Mouse (Mus musculus): Measurements from ENCODE around the gene Cenpj. TPM values are rescaled to one million over a fixed set of nuclear protein-coding genes. Genes with fewer than 3 reads are reported as not detected.

Gene Cenpj
- 23.6 and 24.9 TPM in 2 replicates for polyA plus RNA-seq (2016; fragmentation: Nextera tagmentation; extraction: Ambion mirVana)

DNA sequence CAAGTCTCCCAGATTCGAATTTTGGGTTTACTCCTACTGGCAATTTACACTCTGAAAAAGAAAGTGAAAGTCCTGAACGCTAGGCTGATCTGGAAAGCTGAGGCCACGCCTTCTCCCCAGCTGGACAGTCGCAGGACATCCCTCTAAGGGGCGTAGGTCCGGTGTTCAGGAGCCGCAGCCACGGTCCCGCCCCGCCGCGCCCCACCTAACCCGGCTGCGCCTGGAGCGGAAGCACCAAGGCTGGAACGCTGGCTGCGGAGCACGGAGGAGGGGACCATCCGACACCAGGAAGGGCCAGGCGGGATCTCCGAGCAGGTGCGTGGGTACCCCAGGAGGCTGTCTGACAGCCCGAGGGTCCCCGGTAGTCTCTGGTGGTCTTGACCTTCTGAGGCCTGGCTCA, at the start of gene Cenpj, which contains the start of gene Parp4:
TSS of gene Cenpj (minus strand) at position 10 of the 400 bp plus-strand sequence.
TSS of gene Parp4 (plus strand) at position 204 of the 400 bp plus-strand sequence.
- DNase-seq (ENCODE audit: extremely low spot score, low spot score) = peak; percentile 48
- H3K4me3 ChIP-seq = peak within 1 kb of the TSS; percentile 63
- WGBS = 1% methylated on average over 24 of the region's 24 CpGs
- peak within 1 kb of the TSS; percentile 74 for H3K27ac ChIP-seq
- H3K4me1 ChIP-seq = peaks cover 26% of the 10 kb centered on the region
- H3K27me3 ChIP-seq (ENCODE audit: poor library complexity, severe bottlenecking) = peaks cover 6% of the 10 kb centered on the region; the same call in 1 of the 2 replicates
- H3K36me3 ChIP-seq (replicated peaks) = no peaks in the 10 kb centered on the region
- H3K9me3 ChIP-seq = no peaks in the 10 kb centered on the region

DNA sequence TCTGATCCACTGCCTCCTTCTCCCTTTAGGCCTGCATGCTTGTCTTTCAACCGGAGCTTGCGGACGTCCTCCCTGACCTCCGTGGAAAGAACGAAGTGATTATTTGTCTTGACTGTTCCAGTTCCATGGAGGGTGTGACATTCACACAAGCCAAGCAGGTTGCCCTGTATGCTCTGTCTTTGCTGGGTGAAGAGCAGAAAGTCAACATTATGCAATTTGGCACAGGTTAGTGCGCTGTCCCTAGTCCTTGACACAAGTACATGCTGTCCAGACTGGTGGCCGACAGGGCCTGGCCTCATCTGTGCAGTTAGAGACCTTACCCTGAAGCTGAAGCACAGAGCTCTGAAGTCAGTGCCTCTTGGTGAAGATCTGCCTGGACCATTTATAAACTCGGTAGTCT, 45.2 kb upstream of the Cenpj start:
- H3K4me3 ChIP-seq = no peak overlapping the region
- H3K27me3 ChIP-seq (ENCODE audit: poor library complexity, severe bottlenecking) = no peaks in the 10 kb centered on the region
- 92% methylated on average over 8 of the region's 8 CpGs for WGBS
- no peaks in the 10 kb centered on the region for H3K9me3 ChIP-seq
- no peak overlapping the region for H3K27ac ChIP-seq
- no peak for DNase-seq (ENCODE audit: extremely low spot score, low spot score)
- no peaks in the 10 kb centered on the region for H3K36me3 ChIP-seq (replicated peaks)
- no peaks in the 10 kb centered on the region for H3K4me1 ChIP-seq

DNA sequence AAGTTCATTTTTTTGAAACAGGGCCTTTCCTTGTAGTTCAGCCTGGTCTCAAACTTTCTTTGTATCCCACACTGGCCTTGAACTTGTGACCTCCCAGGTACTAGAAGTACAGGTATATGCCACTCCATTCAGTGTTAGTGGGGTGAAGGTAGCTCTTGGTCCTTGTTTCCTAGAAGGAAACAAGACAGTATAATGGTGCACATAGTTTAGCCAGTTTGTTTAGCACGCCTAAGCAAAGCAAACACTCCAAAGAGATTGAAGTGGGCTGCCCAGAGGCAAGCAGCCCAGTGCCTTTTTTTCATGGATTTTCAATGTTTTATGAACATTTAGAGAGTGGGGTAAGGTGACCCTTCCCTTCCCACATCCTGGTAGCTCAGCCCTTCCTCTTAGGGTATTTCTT, 42.2 kb upstream of the Cenpj start:
- Histone ChIP-seq H3K4me1 (no peaks in the 10 kb centered on the region), H3K27ac (no peak overlapping the region), H3K27me3 (ENCODE audit: poor library complexity, severe bottlenecking) (no peaks in the 10 kb centered on the region), H3K36me3 (replicated peaks) (no peaks in the 10 kb centered on the region), H3K9me3 (no peaks in the 10 kb centered on the region), H3K4me3 (no peak overlapping the region)
- WGBS = 92% methylated on average over 1 of the region's 1 CpGs
- no peak for DNase-seq (ENCODE audit: extremely low spot score, low spot score)

DNA sequence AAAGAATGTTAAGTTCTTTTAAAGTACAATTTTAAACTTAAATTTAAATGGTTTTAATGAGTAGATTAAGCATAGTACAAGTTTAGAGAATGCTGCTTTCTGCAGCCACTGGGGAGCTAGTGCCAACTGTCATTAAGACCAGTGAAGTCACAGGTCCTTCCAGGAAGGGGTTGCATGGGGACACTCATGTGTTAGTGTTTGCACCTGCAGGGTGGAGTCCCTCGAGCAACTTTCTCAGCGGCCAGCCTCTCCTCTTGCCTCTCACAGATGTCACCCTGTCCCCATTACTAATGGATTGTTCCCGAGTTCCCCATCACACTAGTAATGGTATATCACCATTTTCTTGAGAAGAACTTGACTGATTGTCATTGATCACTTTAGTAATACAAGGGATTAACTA, 38.0 kb upstream of the Cenpj start:
- H3K36me3 ChIP-seq (replicated peaks) = peaks cover 2% of the 10 kb centered on the region; the same call in 1 of the 2 replicates
- H3K4me1 ChIP-seq = no peaks in the 10 kb centered on the region
- no peak for DNase-seq (ENCODE audit: extremely low spot score, low spot score)
- no peaks in the 10 kb centered on the region for H3K9me3 ChIP-seq
- no peaks in the 10 kb centered on the region for H3K27me3 ChIP-seq (ENCODE audit: poor library complexity, severe bottlenecking)
- no peak overlapping the region for H3K27ac ChIP-seq
- H3K4me3 ChIP-seq = no peak overlapping the region
- 85% methylated on average over 3 of the region's 3 CpGs for WGBS

DNA sequence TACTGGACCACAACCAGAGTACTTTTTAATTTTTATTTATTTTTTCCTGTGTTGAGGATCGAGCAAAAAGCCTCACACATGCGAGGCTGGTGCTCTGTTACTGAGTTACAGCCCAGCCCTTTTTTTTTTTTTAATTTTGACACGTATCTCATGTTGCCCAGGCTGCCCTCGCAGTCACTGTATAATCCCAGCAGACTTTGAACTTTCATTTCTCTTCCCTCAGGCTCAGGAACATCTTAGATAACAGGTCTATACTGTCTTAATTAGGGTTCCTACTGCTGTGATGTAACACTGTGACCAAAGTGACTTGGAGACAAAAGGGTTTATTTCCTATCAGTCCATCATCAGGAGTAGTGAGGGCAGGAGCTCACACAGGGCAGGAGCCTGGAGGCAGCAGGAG, 29.9 kb upstream of the Cenpj start:
- DNase-seq (ENCODE audit: extremely low spot score, low spot score) = no peak
- 88% methylated on average over 4 of the region's 4 CpGs for WGBS
- H3K27ac ChIP-seq = no peak overlapping the region
- H3K36me3 ChIP-seq (replicated peaks) = 0 out of 2 replicates have a peak, but pooled peaks cover 2% of the 10 kb centered on the region
- H3K4me1 ChIP-seq = no peaks in the 10 kb centered on the region
- H3K4me3 ChIP-seq = no peak overlapping the region
- no peaks in the 10 kb centered on the region for H3K9me3 ChIP-seq
- H3K27me3 ChIP-seq (ENCODE audit: poor library complexity, severe bottlenecking) = no peaks in the 10 kb centered on the region

- no peaks in the 10 kb centered on the region for H3K9me3 ChIP-seq
- DNase-seq (ENCODE audit: extremely low spot score, low spot score) = no peak
- no peaks in the 10 kb centered on the region for H3K27me3 ChIP-seq (ENCODE audit: poor library complexity, severe bottlenecking)
- H3K36me3 ChIP-seq (replicated peaks) = 0 out of 2 replicates have a peak, but pooled peaks cover 2% of the 10 kb centered on the region
- WGBS = 92% methylated on average over 5 of the region's 5 CpGs
- H3K4me3 ChIP-seq = no peak overlapping the region
- H3K4me1 ChIP-seq = no peaks in the 10 kb centered on the region
- H3K27ac ChIP-seq = no peak overlapping the region
Observed at GRCm38 (mm10) chr14:56604438-56604837, 29.2 kb upstream of the Cenpj start.

DNA sequence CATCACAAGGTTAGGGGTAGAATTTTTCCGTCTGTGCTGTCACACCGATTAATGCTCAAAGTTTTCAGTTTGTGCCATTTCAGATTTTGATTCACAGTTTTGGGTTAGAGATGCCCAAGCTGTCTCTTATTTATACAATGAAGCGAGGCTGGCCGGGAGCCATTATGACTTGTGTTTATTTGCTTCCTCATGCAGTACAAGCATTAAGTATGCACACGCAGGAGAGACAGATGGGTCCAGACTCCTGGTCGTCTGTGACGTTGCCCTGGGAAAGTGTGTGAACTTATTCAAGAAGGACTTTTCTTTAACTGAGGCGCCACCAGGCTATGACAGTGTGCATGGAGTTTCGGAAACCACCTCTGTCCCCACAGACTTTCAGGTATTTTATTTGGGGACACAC, 26.8 kb upstream of the Cenpj start:
- H3K4me1 ChIP-seq = no peaks in the 10 kb centered on the region
- H3K9me3 ChIP-seq = no peaks in the 10 kb centered on the region
- 94% methylated on average over 9 of the region's 9 CpGs for WGBS
- DNase-seq (ENCODE audit: extremely low spot score, low spot score) = no peak
- no peaks in the 10 kb centered on the region for H3K36me3 ChIP-seq (replicated peaks)
- H3K27ac ChIP-seq = no peak overlapping the region
- H3K4me3 ChIP-seq = no peak overlapping the region
- H3K27me3 ChIP-seq (ENCODE audit: poor library complexity, severe bottlenecking) = no peaks in the 10 kb centered on the region

- H3K9me3 ChIP-seq = no peaks in the 10 kb centered on the region
- H3K4me3 ChIP-seq = no peak overlapping the region
- no peaks in the 10 kb centered on the region for H3K4me1 ChIP-seq
- peak; percentile 50 for DNase-seq (ENCODE audit: extremely low spot score, low spot score)
- no peak overlapping the region for H3K27ac ChIP-seq
- H3K36me3 ChIP-seq (replicated peaks) = no peaks in the 10 kb centered on the region
- WGBS = 52% methylated on average over 6 of the region's 6 CpGs
- no peaks in the 10 kb centered on the region for H3K27me3 ChIP-seq (ENCODE audit: poor library complexity, severe bottlenecking)
Observed at GRCm38 (mm10) chr14:56598759-56599158, 23.5 kb upstream of the Cenpj start.

GRCm38 (mm10) chr14:56594811-56595210, 19.6 kb upstream of the Cenpj start:
- H3K27me3 ChIP-seq (ENCODE audit: poor library complexity, severe bottlenecking) = no peaks in the 10 kb centered on the region
- H3K27ac ChIP-seq = no peak overlapping the region
- no peak overlapping the region for H3K4me3 ChIP-seq
- H3K36me3 ChIP-seq (replicated peaks) = no peaks in the 10 kb centered on the region
- 94% methylated on average over 1 of the region's 1 CpGs for WGBS
- H3K4me1 ChIP-seq = no peaks in the 10 kb centered on the region
- H3K9me3 ChIP-seq = no peaks in the 10 kb centered on the region
- no peak for DNase-seq (ENCODE audit: extremely low spot score, low spot score)

DNA sequence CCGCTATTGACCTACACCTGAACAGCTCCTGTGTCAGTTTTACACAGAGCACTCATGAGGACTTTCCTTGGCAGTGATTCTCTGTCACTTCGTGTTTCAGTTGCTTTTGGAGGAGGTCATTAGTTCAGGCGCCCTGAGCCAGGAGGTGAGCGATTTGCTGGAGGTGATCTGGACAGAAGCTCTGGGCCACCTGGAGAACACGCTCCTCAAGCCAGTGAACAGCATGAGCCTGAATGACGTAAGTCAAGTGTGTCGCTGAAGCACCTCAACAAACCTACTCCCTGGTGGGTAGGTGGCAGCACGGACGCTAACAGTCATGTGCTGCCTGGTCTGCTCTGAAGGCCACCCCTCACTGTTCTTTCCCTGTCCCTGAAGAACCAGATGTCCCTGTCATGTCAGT, 17.0 kb upstream of the Cenpj start:
- Histone ChIP-seq H3K4me1 (no peaks in the 10 kb centered on the region), H3K4me3 (no peak overlapping the region), H3K9me3 (no peaks in the 10 kb centered on the region), H3K36me3 (replicated peaks) (no peaks in the 10 kb centered on the region), H3K27ac (no peak overlapping the region), H3K27me3 (ENCODE audit: poor library complexity, severe bottlenecking) (no peaks in the 10 kb centered on the region)
- no peak for DNase-seq (ENCODE audit: extremely low spot score, low spot score)
- 94% methylated on average over 9 of the region's 9 CpGs for WGBS

DNA sequence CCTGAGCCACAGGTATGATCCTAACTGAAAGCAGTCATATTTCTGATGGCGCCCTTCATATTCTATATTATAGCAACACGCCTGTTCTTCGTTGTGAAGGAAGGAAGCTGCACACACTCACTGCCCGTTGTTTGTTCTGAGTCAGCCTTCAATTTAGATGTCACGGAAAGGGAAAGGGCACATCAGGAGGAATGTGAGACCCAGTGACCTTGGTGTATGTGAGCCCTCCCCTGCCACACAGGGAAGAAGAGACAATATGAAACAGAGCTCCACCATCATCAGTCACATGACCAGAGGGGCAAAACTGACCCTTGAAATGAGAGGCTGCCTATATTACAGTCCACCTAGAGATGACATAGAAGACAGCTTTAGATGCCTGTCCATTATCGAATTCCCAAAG, 7.1 kb upstream of the Cenpj start:
- no peaks in the 10 kb centered on the region for H3K36me3 ChIP-seq (replicated peaks)
- peaks cover 4% of the 10 kb centered on the region; the same call in 1 of the 2 replicates for H3K4me1 ChIP-seq
- H3K27me3 ChIP-seq (ENCODE audit: poor library complexity, severe bottlenecking) = no peaks in the 10 kb centered on the region
- no peak for DNase-seq (ENCODE audit: extremely low spot score, low spot score)
- H3K9me3 ChIP-seq = no peaks in the 10 kb centered on the region
- 88% methylated on average over 6 of the region's 6 CpGs for WGBS
- no peak overlapping the region for H3K4me3 ChIP-seq
- no peak overlapping the region for H3K27ac ChIP-seq

DNA sequence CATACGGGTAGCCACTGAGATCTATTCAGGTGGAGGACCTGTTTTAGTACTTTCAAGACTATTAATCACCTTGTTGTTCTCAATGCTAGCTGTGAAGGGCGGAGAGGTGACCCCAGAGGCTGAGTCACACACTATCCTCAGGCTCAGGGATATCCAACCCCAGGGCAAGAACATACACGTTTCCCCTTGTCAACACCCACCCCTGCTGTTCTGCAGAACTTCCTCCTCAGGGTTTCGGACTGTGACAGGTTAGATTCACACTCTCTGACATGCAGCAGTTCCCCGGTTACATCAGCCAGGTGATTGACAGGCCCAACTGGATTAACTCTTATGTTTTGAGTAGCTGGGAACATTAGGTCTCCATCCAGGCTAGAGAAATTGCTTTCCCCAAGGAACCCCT, 5.9 kb upstream of the Cenpj start:
- H3K9me3 ChIP-seq = no peaks in the 10 kb centered on the region
- no peak for DNase-seq (ENCODE audit: extremely low spot score, low spot score)
- H3K4me3 ChIP-seq = no peak overlapping the region
- no peaks in the 10 kb centered on the region for H3K36me3 ChIP-seq (replicated peaks)
- no peaks in the 10 kb centered on the region for H3K27me3 ChIP-seq (ENCODE audit: poor library complexity, severe bottlenecking)
- H3K27ac ChIP-seq = no peak overlapping the region
- WGBS = 75% methylated on average over 5 of the region's 5 CpGs
- H3K4me1 ChIP-seq = peaks cover 4% of the 10 kb centered on the region; the same call in 1 of the 2 replicates

DNA sequence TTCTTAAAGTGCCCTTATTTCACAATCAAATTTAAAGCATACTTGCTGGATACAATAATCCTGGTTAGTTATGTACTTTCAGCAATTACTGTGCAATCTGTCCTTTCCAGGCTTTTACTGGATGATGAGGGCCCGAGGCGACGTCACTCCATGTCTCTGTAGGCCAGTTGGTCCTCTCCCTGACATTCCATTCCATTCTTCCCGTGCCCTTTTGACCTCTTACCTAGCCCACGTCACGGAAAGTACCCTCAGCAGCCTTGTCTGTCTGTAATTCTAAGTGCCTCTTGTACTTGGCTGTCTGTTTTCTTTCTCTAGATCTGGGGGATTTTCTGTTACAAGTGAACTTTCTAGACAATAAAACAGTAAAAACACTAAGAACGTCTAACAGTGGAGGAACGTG, 3.8 kb upstream of the Cenpj start:
- Histone ChIP-seq H3K4me3 (no peak overlapping the region), H3K27ac (no peak overlapping the region), H3K36me3 (replicated peaks) (no peaks in the 10 kb centered on the region), H3K27me3 (ENCODE audit: poor library complexity, severe bottlenecking) (peaks cover 6% of the 10 kb centered on the region; the same call in 1 of the 2 replicates), H3K9me3 (no peaks in the 10 kb centered on the region), H3K4me1 (peaks cover 14% of the 10 kb centered on the region)
- 63% methylated on average over 8 of the region's 8 CpGs for WGBS
- DNase-seq (ENCODE audit: extremely low spot score, low spot score) = no peak

All from forebrain, embryonic 10.5 days (tissue).